Mouse (Mus musculus): Measurements from ENCODE around the gene Dnm3. TPM values are rescaled to one million over a fixed set of nuclear protein-coding genes. Genes with fewer than 3 reads are reported as not detected.

The Dnm3 gene
- polyA plus RNA-seq, 1 experiment from 2014 or later, result 6.9 TPM

DNA sequence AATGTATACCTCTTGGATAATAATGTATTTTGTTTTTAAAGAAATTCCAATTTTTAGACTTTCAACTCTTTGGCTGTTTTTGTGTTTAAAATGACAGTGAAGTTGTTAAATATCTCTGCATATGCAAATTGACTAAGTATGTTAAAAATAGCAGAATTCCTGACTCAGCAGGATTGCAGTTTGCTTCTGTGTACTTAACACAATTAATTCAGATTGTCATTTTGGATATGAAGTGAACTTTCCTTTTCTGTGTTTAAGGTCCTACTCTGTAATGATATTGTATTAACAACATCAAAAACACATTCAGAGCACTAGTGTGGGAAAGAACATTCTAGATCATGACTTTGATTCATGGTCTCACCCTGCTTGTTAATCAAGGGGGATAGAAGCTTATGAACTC lies 255.5 kb downstream of the Dnm3 start:
- peak overlapping the region; percentile 61 for H3K4me2 ChIP-seq (ENCODE audit: low read length)

DNA sequence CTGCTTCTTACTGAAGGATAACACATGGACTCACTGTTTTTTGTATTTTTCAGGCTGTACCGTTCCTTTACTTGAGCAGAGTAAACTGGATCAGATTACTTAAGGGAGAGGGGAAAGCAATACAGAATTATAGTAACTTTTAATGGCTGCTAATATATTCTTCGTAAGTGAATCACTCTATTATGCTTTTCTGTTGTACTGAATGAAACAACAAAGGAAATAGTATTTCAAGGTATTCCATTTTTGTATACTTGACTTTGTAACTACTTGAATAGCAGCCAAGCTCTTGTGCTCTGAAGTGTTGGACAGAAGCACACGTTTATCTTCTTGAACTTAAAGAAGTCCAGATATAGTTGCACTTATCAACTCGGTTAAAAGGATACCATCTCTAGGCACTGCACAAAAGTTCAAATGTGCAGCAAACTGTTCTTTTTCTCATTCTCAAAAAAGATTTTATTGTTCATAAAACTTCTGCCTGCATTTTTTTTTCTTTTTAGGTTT lies 256.0 kb downstream of the Dnm3 start:
- ATAC-seq (replicated peaks; ENCODE audit: low FRiP score, low TSS enrichment, low read depth) (no peak), DNase-seq (ENCODE audit: low spot score) (no peak)
- Histone ChIP-seq H3K27ac (ENCODE audit: low read depth) (peak overlapping the region; percentile 74), H3K4me3 (ENCODE audit: low read depth, low read length) (peak overlapping the region; percentile 64; the same call in 1 of the 2 replicates), H3K9ac (ENCODE audit: low read length) (peak overlapping the region; percentile 95), H3K27me3 (replicated peaks; ENCODE audit: control insufficient read depth, insufficient read depth, low read length) (no peaks in the 10 kb centered on the region), H3K9me3 (ENCODE audit: control insufficient read depth, low read length) (no peaks in the 10 kb centered on the region), H3K36me3 (ENCODE audit: control insufficient read depth, insufficient read depth, low read length) (peaks cover 12% of the 10 kb centered on the region), H3K4me2 (ENCODE audit: low read length) (peak overlapping the region; percentile 61), H3K4me1 (replicated peaks; ENCODE audit: control insufficient read depth, insufficient read depth, low read length) (peaks cover 4% of the 10 kb centered on the region; the same call in 1 of the 2 replicates)
- 22% methylated on average over 4 of the region's 4 CpGs for WGBS

More for the DNA sequence above, 255.5 kb downstream of the Dnm3 start:
- Histone ChIP-seq H3K9ac (ENCODE audit: low read length) (peak overlapping the region; percentile 95), H3K4me1 (replicated peaks; ENCODE audit: control insufficient read depth, insufficient read depth, low read length) (peaks cover 4% of the 10 kb centered on the region; the same call in 1 of the 2 replicates), H3K27ac (ENCODE audit: low read depth) (no peak overlapping the region), H3K4me3 (ENCODE audit: low read depth, low read length) (peak overlapping the region; percentile 64; the same call in 1 of the 2 replicates), H3K9me3 (ENCODE audit: control insufficient read depth, low read length) (no peaks in the 10 kb centered on the region), H3K36me3 (ENCODE audit: control insufficient read depth, insufficient read depth, low read length) (peaks cover 12% of the 10 kb centered on the region), H3K27me3 (replicated peaks; ENCODE audit: control insufficient read depth, insufficient read depth, low read length) (no peaks in the 10 kb centered on the region)
- DNase-seq (ENCODE audit: low spot score), result no peak
- ATAC-seq (replicated peaks; ENCODE audit: low FRiP score, low TSS enrichment, low read depth), result no peak

DNA sequence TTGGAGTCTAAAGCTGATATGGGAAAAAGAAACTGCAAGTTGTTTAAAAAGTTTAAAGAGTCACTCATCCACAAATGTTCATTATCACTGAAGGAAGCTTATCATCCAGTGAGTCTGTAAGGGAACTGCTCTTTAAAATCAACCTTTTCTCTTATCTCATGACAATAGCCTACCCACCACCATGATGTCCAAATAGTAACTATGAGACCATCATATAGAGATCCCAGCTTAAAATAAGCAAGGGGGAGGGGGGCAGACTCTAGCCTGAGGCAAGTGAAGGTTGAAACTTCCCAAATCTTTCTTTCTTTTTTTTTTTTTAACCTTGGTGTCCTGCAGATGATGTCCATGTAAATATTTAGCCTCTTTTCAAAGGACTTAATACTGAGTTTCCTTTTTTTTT lies 256.9 kb downstream of the Dnm3 start:
- peaks cover 12% of the 10 kb centered on the region for H3K36me3 ChIP-seq (ENCODE audit: control insufficient read depth, insufficient read depth, low read length)
- H3K4me2 ChIP-seq (ENCODE audit: low read length), result peak overlapping the region; percentile 61
- peak overlapping the region; percentile 64 for H3K4me3 ChIP-seq (ENCODE audit: low read depth, low read length)
- peak overlapping the region; percentile 95 for H3K9ac ChIP-seq (ENCODE audit: low read length)
- no peaks in the 10 kb centered on the region for H3K27me3 ChIP-seq (replicated peaks; ENCODE audit: control insufficient read depth, insufficient read depth, low read length)
- ATAC-seq (replicated peaks; ENCODE audit: low FRiP score, low TSS enrichment, low read depth), result no peak
- peaks cover 2% of the 10 kb centered on the region; the same call in 1 of the 2 replicates for H3K4me1 ChIP-seq (replicated peaks; ENCODE audit: control insufficient read depth, insufficient read depth, low read length)
- H3K9me3 ChIP-seq (ENCODE audit: control insufficient read depth, low read length), result no peaks in the 10 kb centered on the region
- DNase-seq (ENCODE audit: low spot score), result no peak
- peak overlapping the region; percentile 100 for H3K27ac ChIP-seq (ENCODE audit: low read depth)

DNA sequence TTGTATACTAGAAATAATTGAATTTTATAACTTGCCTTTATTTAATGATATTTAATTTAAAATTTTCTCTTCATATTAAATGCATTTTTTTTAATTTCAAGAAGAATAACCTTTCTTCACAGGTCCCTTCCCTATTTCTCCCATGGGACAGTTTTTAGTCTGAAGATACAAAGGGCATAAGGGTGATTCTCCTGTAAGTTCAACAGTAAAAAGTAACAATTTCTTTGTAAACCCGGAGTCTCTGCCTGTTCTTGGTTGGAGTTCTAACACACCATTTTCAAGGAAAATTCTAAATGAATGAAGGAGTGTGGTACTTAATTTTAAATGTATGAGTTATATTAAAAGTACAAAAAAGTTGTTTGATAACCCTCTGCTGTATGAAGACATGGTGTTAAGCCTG lies 258.1 kb downstream of the Dnm3 start:
- 53% methylated on average over 1 of the region's 1 CpGs for WGBS
- peak overlapping the region; percentile 100 for H3K27ac ChIP-seq (ENCODE audit: low read depth)
- H3K27me3 ChIP-seq (replicated peaks; ENCODE audit: control insufficient read depth, insufficient read depth, low read length), result no peaks in the 10 kb centered on the region
- H3K4me1 ChIP-seq (replicated peaks; ENCODE audit: control insufficient read depth, insufficient read depth, low read length), result no peaks in the 10 kb centered on the region; the same call in 1 of the 2 replicates
- peak overlapping the region; percentile 64 for H3K4me3 ChIP-seq (ENCODE audit: low read depth, low read length)
- H3K4me2 ChIP-seq (ENCODE audit: low read length), result peak overlapping the region; percentile 61
- no peak for ATAC-seq (replicated peaks; ENCODE audit: low FRiP score, low TSS enrichment, low read depth)
- no peaks in the 10 kb centered on the region for H3K9me3 ChIP-seq (ENCODE audit: control insufficient read depth, low read length)
- peaks cover 12% of the 10 kb centered on the region for H3K36me3 ChIP-seq (ENCODE audit: control insufficient read depth, insufficient read depth, low read length)
- H3K9ac ChIP-seq (ENCODE audit: low read length), result peak overlapping the region; percentile 95
- DNase-seq (ENCODE audit: low spot score), result no peak

DNA sequence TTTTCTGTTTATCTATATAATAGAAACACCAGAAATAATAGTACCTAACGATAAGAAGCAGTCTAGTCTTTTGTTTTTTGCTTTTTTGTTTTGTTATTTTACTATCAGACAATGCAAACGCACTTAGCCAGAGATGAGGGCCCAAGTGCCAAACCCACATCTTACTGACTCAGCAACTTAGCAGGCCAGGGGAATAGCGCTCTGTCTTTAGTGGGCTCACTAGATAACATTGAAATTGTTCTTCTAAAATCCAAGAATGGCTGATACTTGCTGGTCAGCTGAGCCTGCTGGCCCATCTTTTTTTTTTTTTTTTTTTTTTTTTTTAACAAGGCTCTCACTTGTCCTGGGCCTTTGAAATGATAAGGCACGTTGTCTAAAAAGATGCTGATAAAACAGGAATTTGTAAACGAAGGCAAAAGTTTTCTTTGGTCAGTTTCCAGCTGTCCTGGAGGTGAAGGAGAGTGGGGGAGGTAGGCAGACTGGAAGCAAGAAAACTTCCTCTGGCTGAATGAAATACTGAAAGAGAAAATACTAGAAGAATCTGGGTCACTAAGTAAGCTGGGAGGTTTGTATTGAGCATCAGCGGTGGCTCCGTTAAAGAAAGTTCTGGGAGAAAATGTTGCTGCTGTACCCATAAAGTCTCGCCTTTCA lies 259.2 kb downstream of the Dnm3 start:
- Histone ChIP-seq H3K36me3 (ENCODE audit: control insufficient read depth, insufficient read depth, low read length) (peaks cover 12% of the 10 kb centered on the region), H3K4me3 (ENCODE audit: low read depth, low read length) (peak overlapping the region; percentile 64), H3K27me3 (replicated peaks; ENCODE audit: control insufficient read depth, insufficient read depth, low read length) (no peaks in the 10 kb centered on the region), H3K9ac (ENCODE audit: low read length) (peak overlapping the region; percentile 95), H3K9me3 (ENCODE audit: control insufficient read depth, low read length) (no peaks in the 10 kb centered on the region), H3K4me1 (replicated peaks; ENCODE audit: control insufficient read depth, insufficient read depth, low read length) (no peaks in the 10 kb centered on the region; the same call in 1 of the 2 replicates), H3K27ac (ENCODE audit: low read depth) (peak overlapping the region; percentile 100), H3K4me2 (ENCODE audit: low read length) (peak overlapping the region; percentile 61)
- ATAC-seq (replicated peaks; ENCODE audit: low FRiP score, low TSS enrichment, low read depth) (no peak), DNase-seq (ENCODE audit: low spot score) (no peak)
- 22% methylated on average over 8 of the region's 8 CpGs for WGBS

DNA sequence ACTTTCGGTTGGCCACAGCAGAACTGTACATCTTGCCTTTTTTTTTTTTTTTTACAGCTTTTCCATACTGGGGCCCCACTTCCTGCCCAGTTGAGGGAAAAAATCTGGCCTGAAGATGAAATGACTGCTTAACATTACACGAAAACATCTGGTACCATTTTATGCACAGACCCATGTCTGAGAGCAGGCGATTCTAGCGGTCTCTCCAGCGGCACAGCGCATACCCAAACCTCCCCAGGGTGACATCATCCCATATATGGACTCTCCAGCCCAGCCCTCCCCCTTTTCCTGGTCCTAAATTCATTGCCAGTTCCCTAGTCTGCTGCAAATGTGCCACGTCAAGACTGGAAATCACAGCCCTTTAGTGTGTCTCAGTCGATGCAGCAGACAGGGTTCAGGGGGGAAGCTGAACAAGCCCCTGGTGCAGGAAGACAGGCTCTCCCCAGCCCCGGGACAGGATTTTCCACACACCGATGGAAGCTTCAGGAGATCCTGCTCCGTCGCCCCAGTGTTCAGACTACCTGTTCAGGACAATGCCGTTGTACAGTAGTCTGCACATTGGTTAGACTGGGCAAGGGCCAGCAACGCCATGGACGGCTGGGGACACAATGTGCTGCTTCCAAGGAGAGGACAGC lies 260.4 kb downstream of the Dnm3 start:
- Histone ChIP-seq H3K9ac (ENCODE audit: low read length) (peak overlapping the region; percentile 95), H3K27me3 (replicated peaks; ENCODE audit: control insufficient read depth, insufficient read depth, low read length) (no peaks in the 10 kb centered on the region), H3K4me1 (replicated peaks; ENCODE audit: control insufficient read depth, insufficient read depth, low read length) (no peaks in the 10 kb centered on the region; the same call in 1 of the 2 replicates), H3K9me3 (ENCODE audit: control insufficient read depth, low read length) (no peaks in the 10 kb centered on the region), H3K4me2 (ENCODE audit: low read length) (peak overlapping the region; percentile 61), H3K27ac (ENCODE audit: low read depth) (peak overlapping the region; percentile 100), H3K36me3 (ENCODE audit: control insufficient read depth, insufficient read depth, low read length) (peaks cover 6% of the 10 kb centered on the region), H3K4me3 (ENCODE audit: low read depth, low read length) (peak overlapping the region; percentile 64)
- peak; percentile 85 for DNase-seq (ENCODE audit: low spot score)
- 22% methylated on average over 15 of the region's 15 CpGs for WGBS
- ATAC-seq (replicated peaks; ENCODE audit: low FRiP score, low TSS enrichment, low read depth), result peak; percentile 96

DNA sequence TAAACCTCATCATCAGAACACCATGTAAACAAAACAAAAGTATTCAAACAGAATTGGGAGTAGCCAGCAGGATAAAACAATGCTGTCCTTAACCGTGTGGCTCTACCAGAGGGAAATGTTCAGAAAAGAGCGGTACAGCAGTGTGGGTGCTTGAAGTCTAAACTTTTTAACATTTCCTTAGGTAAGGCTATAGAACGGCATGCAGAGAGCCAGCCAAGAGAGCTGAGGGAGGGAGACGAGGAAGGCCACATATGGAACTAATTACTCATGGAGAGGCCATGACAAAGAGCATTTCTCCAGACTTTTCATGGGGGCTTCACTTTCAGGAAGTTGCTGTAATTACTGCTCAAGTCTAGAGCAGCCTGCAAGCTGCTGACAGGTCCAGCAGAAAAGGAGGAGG lies 261.2 kb downstream of the Dnm3 start:
- 16% methylated on average over 4 of the region's 4 CpGs for WGBS
- Histone ChIP-seq H3K4me3 (ENCODE audit: low read depth, low read length) (no peak overlapping the region), H3K36me3 (ENCODE audit: control insufficient read depth, insufficient read depth, low read length) (peaks cover 3% of the 10 kb centered on the region; the same call in 1 of the 2 replicates), H3K9me3 (ENCODE audit: control insufficient read depth, low read length) (no peaks in the 10 kb centered on the region), H3K9ac (ENCODE audit: low read length) (no peak overlapping the region), H3K27ac (ENCODE audit: low read depth) (peak overlapping the region; percentile 100), H3K4me1 (replicated peaks; ENCODE audit: control insufficient read depth, insufficient read depth, low read length) (no peaks in the 10 kb centered on the region; the same call in 1 of the 2 replicates), H3K4me2 (ENCODE audit: low read length) (peak overlapping the region; percentile 20), H3K27me3 (replicated peaks; ENCODE audit: control insufficient read depth, insufficient read depth, low read length) (no peaks in the 10 kb centered on the region)
- ATAC-seq (replicated peaks; ENCODE audit: low FRiP score, low TSS enrichment, low read depth), result peak; percentile 61; the same call in 1 of the 2 replicates
- DNase-seq (ENCODE audit: low spot score), result no peak

DNA sequence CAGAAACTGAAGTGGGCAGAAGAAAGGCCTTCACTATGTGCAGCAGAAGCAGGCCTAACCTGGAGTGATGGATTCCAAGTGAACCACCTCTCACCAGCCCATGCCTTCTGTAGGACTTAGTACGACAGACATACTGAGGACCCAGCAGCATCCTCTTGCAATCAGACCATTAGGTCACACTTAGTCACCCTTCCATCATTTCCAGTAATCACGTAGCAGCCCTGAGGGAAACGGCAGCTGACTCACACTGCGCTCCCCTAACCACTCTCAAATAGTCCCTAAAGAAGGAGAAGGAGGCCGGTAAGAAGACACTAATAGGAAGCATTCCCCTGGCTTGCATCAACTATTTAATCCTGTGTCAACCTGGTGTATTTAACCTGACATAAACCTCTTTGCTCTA lies 262.1 kb downstream of the Dnm3 start:
- no peak overlapping the region for H3K9ac ChIP-seq (ENCODE audit: low read length)
- no peak for ATAC-seq (replicated peaks; ENCODE audit: low FRiP score, low TSS enrichment, low read depth)
- peak overlapping the region; percentile 100 for H3K27ac ChIP-seq (ENCODE audit: low read depth)
- no peak overlapping the region for H3K4me3 ChIP-seq (ENCODE audit: low read depth, low read length)
- no peak for DNase-seq (ENCODE audit: low spot score)
- no peak overlapping the region for H3K4me2 ChIP-seq (ENCODE audit: low read length)
- H3K27me3 ChIP-seq (replicated peaks; ENCODE audit: control insufficient read depth, insufficient read depth, low read length), result no peaks in the 10 kb centered on the region
- H3K36me3 ChIP-seq (ENCODE audit: control insufficient read depth, insufficient read depth, low read length), result peaks cover 3% of the 10 kb centered on the region; the same call in 1 of the 2 replicates
- H3K4me1 ChIP-seq (replicated peaks; ENCODE audit: control insufficient read depth, insufficient read depth, low read length), result no peaks in the 10 kb centered on the region; the same call in 1 of the 2 replicates
- no peaks in the 10 kb centered on the region for H3K9me3 ChIP-seq (ENCODE audit: control insufficient read depth, low read length)
- WGBS, result 42% methylated on average over 5 of the region's 5 CpGs
